Mouse (Mus musculus): ENCODE data around the gene Ptprm. TPM values are rescaled to one million over a fixed set of nuclear protein-coding genes. Genes with fewer than 3 reads are reported as not detected.

The Ptprm gene
- polyA plus RNA-seq, 1 experiment from 2014 or later = 5.7 TPM

DNA sequence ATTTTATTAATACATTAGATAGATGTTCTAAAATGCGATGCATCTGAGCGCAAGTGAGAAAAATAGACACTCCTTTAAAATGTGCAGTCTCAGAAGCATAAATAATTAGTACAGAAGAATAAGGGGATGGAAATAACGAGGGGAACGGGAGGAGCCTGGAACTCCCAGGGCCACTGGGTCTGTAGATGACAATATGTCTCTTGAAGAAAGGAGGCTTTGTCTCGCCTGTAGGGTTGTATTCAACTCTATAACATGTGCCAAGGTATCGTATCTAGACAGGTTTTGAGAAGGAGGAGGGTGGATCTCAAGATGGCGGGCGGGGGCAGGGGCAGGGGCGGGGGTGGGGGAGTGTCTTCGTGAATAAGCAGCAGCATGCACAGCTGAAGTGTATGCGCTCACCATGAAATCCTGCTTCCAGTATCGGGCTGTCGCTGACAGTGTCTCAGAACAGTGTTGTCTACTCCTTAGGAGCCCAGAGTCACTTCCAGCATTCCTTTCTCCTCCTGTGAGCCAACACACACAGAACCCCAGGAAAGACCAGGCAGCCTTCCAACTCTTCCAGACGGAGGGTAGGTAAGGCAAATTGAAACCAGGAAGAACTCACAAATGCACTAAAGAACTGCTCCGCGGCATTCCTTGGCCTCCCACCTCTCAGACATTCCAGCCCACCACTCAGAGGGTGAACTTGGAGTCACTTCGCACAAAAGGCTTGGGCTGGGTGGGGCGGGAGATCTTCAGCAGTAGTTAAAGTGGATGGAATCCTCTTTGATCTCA lies 50.7 kb downstream of the Ptprm start:
- no peak overlapping the region for H3K27ac ChIP-seq
- H3K27me3 ChIP-seq = peaks cover 25% of the 10 kb centered on the region
- H3K9me3 ChIP-seq (replicated peaks) = no peaks in the 10 kb centered on the region
- no peaks in the 10 kb centered on the region for H3K36me3 ChIP-seq (ENCODE audit: poor library complexity, severe bottlenecking)
- peak; percentile 70 for ATAC-seq
- no peak overlapping the region for H3K4me3 ChIP-seq
- 48% methylated on average over 18 of the region's 18 CpGs for WGBS
- peak overlapping the region; percentile 13; the same call in 1 of the 2 replicates for H3K4me2 ChIP-seq
- H3K9ac ChIP-seq = no peak overlapping the region
- H3K4me1 ChIP-seq = peaks cover 17% of the 10 kb centered on the region

DNA sequence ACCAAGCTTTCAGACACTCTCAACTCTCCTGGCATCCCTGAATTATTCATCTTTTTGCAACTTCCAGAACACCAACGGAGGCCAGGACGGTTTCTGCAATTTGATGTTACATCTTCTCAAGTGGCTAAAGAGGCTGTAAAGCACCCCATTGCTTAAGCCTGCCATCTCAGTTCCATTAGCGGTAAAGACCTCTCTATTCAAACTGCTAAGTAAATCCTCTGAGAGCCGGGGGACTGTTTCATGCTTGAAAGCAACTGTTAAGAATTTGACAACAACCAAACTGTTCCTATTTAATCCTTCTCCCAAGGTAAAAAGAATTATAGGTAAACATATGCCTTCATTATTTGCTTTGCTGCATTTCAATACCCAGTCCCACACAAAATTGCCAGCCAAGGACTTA lies 51.7 kb downstream of the Ptprm start:
- Histone ChIP-seq H3K27ac (no peak overlapping the region), H3K4me3 (no peak overlapping the region), H3K36me3 (ENCODE audit: poor library complexity, severe bottlenecking) (no peaks in the 10 kb centered on the region), H3K27me3 (peaks cover 25% of the 10 kb centered on the region), H3K4me1 (peaks cover 17% of the 10 kb centered on the region), H3K4me2 (no peak overlapping the region), H3K9me3 (replicated peaks) (no peaks in the 10 kb centered on the region), H3K9ac (no peak overlapping the region)
- no peak for ATAC-seq
- WGBS = 9% methylated on average over 4 of the region's 4 CpGs

- Histone ChIP-seq H3K36me3 (ENCODE audit: poor library complexity, severe bottlenecking) (no peaks in the 10 kb centered on the region), H3K4me2 (no peak overlapping the region), H3K27me3 (peaks cover 25% of the 10 kb centered on the region), H3K4me3 (no peak overlapping the region), H3K9ac (no peak overlapping the region), H3K27ac (no peak overlapping the region), H3K4me1 (peaks cover 17% of the 10 kb centered on the region), H3K9me3 (replicated peaks) (no peaks in the 10 kb centered on the region)
- ATAC-seq = no peak
- 83% methylated on average over 4 of the region's 4 CpGs for WGBS
These were observed 52.2 kb downstream of the Ptprm start for GRCm38 (mm10) chr17:67302074-67302473.

GRCm38 (mm10) chr17:67301367-67301766 lies 52.9 kb downstream of the Ptprm start:
- Histone ChIP-seq H3K4me2 (no peak overlapping the region), H3K27ac (no peak overlapping the region), H3K27me3 (peaks cover 25% of the 10 kb centered on the region), H3K36me3 (ENCODE audit: poor library complexity, severe bottlenecking) (no peaks in the 10 kb centered on the region), H3K4me1 (peaks cover 17% of the 10 kb centered on the region), H3K9me3 (replicated peaks) (no peaks in the 10 kb centered on the region), H3K4me3 (no peak overlapping the region), H3K9ac (no peak overlapping the region)
- no peak for ATAC-seq
- WGBS = 97% methylated on average over 4 of the region's 4 CpGs

GRCm38 (mm10) chr17:67298269-67298798 lies 55.9 kb downstream of the Ptprm start:
- H3K4me3 ChIP-seq = no peak overlapping the region
- WGBS = 72% methylated on average over 9 of the region's 9 CpGs
- peaks cover 19% of the 10 kb centered on the region for H3K27me3 ChIP-seq
- no peak for ATAC-seq
- peaks cover 13% of the 10 kb centered on the region for H3K4me1 ChIP-seq
- no peak overlapping the region for H3K9ac ChIP-seq
- no peaks in the 10 kb centered on the region for H3K9me3 ChIP-seq (replicated peaks)
- no peak overlapping the region for H3K27ac ChIP-seq
- no peak overlapping the region for H3K4me2 ChIP-seq
- H3K36me3 ChIP-seq (ENCODE audit: poor library complexity, severe bottlenecking) = no peaks in the 10 kb centered on the region

GRCm38 (mm10) chr17:67296604-67297595 lies 57.4 kb downstream of the Ptprm start:
- Histone ChIP-seq H3K27me3 (peaks cover 21% of the 10 kb centered on the region), H3K27ac (no peak overlapping the region), H3K4me2 (no peak overlapping the region), H3K4me3 (no peak overlapping the region), H3K9ac (no peak overlapping the region), H3K9me3 (replicated peaks) (no peaks in the 10 kb centered on the region), H3K36me3 (ENCODE audit: poor library complexity, severe bottlenecking) (no peaks in the 10 kb centered on the region), H3K4me1 (no peaks in the 10 kb centered on the region)
- no peak for ATAC-seq
- 81% methylated on average over 13 of the region's 13 CpGs for WGBS

DNA sequence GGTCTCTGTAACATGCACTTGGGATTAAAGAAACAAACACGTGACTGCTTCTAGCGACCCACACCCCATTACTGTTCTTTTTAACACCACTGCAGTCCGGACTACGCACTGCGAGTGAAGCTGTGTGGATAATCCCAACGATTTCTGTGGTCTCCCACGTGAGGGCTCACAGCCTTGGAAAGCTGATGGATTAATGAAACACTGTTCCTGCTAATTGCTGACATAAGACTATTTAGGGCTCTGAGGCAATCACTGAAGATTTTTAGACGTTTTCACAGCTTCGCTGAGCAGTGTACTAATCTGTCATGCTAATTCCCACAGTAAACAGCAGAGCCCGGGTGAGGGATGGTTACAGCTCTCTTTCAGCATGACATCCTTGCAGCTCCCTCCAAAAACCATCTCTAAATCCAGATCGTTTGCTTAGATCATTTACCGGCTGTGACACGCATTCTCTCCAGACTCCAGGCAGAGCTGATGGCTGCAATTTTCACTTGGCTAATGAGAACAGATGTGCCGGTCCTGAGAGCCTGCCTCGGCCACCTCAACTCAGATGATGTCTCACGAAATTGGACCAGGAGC lies 63.5 kb downstream of the Ptprm start:
- Histone ChIP-seq H3K4me1 (peaks cover 10% of the 10 kb centered on the region), H3K27ac (peak overlapping the region; percentile 57), H3K9me3 (replicated peaks) (no peaks in the 10 kb centered on the region), H3K36me3 (ENCODE audit: poor library complexity, severe bottlenecking) (no peaks in the 10 kb centered on the region), H3K4me3 (peak overlapping the region; percentile 17; the same call in 1 of the 2 replicates), H3K9ac (no peak overlapping the region), H3K27me3 (peaks cover 8% of the 10 kb centered on the region; the same call in 1 of the 2 replicates), H3K4me2 (peak overlapping the region; percentile 50)
- WGBS = 7% methylated on average over 16 of the region's 16 CpGs
- peak; percentile 91 for ATAC-seq

GRCm38 (mm10) chr17:67287501-67287900 lies 66.8 kb downstream of the Ptprm start:
- peaks cover 8% of the 10 kb centered on the region; the same call in 1 of the 2 replicates for H3K27me3 ChIP-seq

DNA sequence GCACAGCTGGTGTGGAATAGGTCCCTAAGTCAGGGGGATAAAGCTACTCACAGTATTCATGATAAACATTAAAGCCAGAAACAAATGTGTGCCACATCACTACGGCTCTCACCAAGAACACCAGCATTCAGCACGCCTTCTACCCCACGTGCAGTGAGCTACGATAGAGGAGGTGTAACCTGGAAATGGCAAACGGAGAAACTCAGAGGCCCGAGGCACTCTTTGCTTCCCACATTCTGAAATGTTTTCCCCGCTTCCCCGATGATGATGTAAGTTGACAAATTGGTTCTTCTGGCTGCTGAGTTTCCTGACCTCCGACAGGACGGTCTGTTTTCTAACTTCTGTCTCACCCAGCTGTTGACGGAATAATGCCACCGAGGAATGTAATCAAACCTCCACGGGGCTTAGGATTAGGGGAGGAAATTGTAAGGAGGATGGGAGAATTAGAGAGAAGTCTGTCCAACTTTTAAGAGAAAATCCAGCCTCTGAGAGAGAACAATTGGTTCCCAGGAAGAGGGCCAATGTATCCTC lies 72.6 kb downstream of the Ptprm start:
- WGBS = 43% methylated on average over 13 of the region's 13 CpGs
- no peak for ATAC-seq
- no peaks in the 10 kb centered on the region for H3K36me3 ChIP-seq (ENCODE audit: poor library complexity, severe bottlenecking)

More at GRCm38 (mm10) chr17:67287501-67287900, 66.8 kb downstream of the Ptprm start:
- Histone ChIP-seq H3K9ac (no peak overlapping the region), H3K4me2 (no peak overlapping the region), H3K36me3 (ENCODE audit: poor library complexity, severe bottlenecking) (no peaks in the 10 kb centered on the region), H3K9me3 (replicated peaks) (no peaks in the 10 kb centered on the region), H3K4me3 (no peak overlapping the region), H3K27ac (no peak overlapping the region), H3K4me1 (peaks cover 10% of the 10 kb centered on the region)
- no peak for ATAC-seq
- 75% methylated on average over 3 of the region's 3 CpGs for WGBS

GRCm38 (mm10) chr17:67277124-67277910 lies 76.9 kb downstream of the Ptprm start:
- Histone ChIP-seq H3K27ac (no peak overlapping the region), H3K4me3 (no peak overlapping the region), H3K4me2 (no peak overlapping the region), H3K27me3 (no peaks in the 10 kb centered on the region), H3K9ac (no peak overlapping the region), H3K4me1 (no peaks in the 10 kb centered on the region), H3K36me3 (ENCODE audit: poor library complexity, severe bottlenecking) (no peaks in the 10 kb centered on the region), H3K9me3 (replicated peaks) (no peaks in the 10 kb centered on the region)
- 95% methylated on average over 13 of the region's 13 CpGs for WGBS
- no peak for ATAC-seq

More for the DNA sequence above, 72.6 kb downstream of the Ptprm start:
- Histone ChIP-seq H3K9me3 (replicated peaks) (no peaks in the 10 kb centered on the region), H3K4me3 (no peak overlapping the region), H3K9ac (no peak overlapping the region), H3K4me1 (no peaks in the 10 kb centered on the region), H3K27ac (no peak overlapping the region), H3K4me2 (no peak overlapping the region), H3K27me3 (no peaks in the 10 kb centered on the region)

GRCm38 (mm10) chr17:67274531-67275094 lies 79.6 kb downstream of the Ptprm start:
- WGBS = 85% methylated on average over 21 of the region's 21 CpGs
- Histone ChIP-seq H3K9ac (no peak overlapping the region), H3K27ac (no peak overlapping the region), H3K9me3 (replicated peaks) (no peaks in the 10 kb centered on the region), H3K36me3 (ENCODE audit: poor library complexity, severe bottlenecking) (no peaks in the 10 kb centered on the region), H3K4me2 (no peak overlapping the region), H3K4me1 (no peaks in the 10 kb centered on the region), H3K27me3 (no peaks in the 10 kb centered on the region), H3K4me3 (no peak overlapping the region)
- ATAC-seq = no peak
